Mouse (Mus musculus) right cerebral cortex, adult 2 months (tissue): ENCODE results near the gene Teddm2.

Experiments used
- DNase-seq, 2 experiments: peaks; one replicate each; pipeline ENCODE4 v3.0.0; 2021 to 2022; ENCODE audit warnings: low spot score in 2 of 2

Gene Teddm2

GRCm38 (mm10) chr1:153830746-153831145, 69.3 kb downstream of the Teddm2 start:
- no peak for DNase-seq

GRCm38 (mm10) chr1:153820216-153820615, 79.8 kb downstream of the Teddm2 start:
- DNase-seq = no peak

GRCm38 (mm10) chr1:153814278-153814677, 85.8 kb downstream of the Teddm2 start:
- no peak for DNase-seq

GRCm38 (mm10) chr1:153807390-153807993, 92.5 kb downstream of the Teddm2 start:
- DNase-seq = peak; percentile 75 to 82

GRCm38 (mm10) chr1:153803530-153803929, 96.5 kb downstream of the Teddm2 start:
- no peak for DNase-seq

GRCm38 (mm10) chr1:153802691-153803090, 97.3 kb downstream of the Teddm2 start:
- DNase-seq = no peak
